Mouse (Mus musculus): Measurements from ENCODE around the gene Tmc2. TPM values are rescaled to one million over a fixed set of nuclear protein-coding genes. Genes with fewer than 3 reads are reported as not detected.
A peak's percentile ranks its signal among the peaks of the same experiment; 100 is the strongest.

Gene Tmc2
- not detected for total RNA-seq (2021)
- long read RNA-seq, experiment 1 = 0 reads
- long read RNA-seq, experiment 2 = 0 reads

GRCm38 (mm10) chr2:130194894-130195293 is at the start of gene Tmc2:
Gene Tmc2 (plus strand): TSS chr2:130195194.
- intact Hi-C loops (cut with DNase I) = no loop called here

GRCm38 (mm10) chr2:130146089-130146668 is 48.8 kb upstream of the Tmc2 start:
- no peak for DNase-seq (ENCODE audit: low spot score in 2 of 2)
- intact Hi-C loops (cut with DNase I) = no loop called here

More at GRCm38 (mm10) chr2:130194894-130195293, at the start of gene Tmc2:
- no peak for DNase-seq (ENCODE audit: low spot score in 2 of 2)

- no peak for DNase-seq (ENCODE audit: low spot score in 2 of 2)
- intact Hi-C loops (cut with DNase I) = no loop called here
These were observed 39.8 kb upstream of the Tmc2 start for GRCm38 (mm10) chr2:130155171-130155570.

DNA sequence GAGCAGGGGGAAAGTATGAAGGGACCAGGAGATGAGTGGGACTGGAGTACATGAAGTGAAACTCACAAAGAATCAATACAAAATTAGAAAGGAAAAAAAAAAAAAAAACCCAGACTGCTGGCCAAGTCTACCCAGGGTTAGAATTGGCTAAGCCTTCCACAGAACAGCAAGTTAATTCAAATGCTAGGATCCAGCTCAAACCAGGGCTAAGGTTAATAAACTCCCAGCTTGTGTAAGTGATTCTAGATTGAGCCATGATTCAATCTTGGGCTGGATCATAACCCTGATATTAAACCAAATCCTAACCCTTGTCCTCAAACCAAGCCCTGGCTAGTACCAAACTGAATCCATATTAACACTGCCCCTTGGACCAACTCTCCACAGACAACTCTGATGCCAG is 39.1 kb upstream of the Tmc2 start:
- no peak for DNase-seq (ENCODE audit: low spot score in 2 of 2)
- intact Hi-C loops (cut with DNase I) = no loop called here

GRCm38 (mm10) chr2:130157231-130158087 is 37.5 kb upstream of the Tmc2 start:
- DNase-seq (ENCODE audit: low spot score in 2 of 2) = no peak
- intact Hi-C loops (cut with DNase I) = no loop called here

- no peak for DNase-seq (ENCODE audit: low spot score in 2 of 2)
- intact Hi-C loops (cut with DNase I) = no loop called here
These were observed 36.9 kb upstream of the Tmc2 start for GRCm38 (mm10) chr2:130158088-130158437.

DNA sequence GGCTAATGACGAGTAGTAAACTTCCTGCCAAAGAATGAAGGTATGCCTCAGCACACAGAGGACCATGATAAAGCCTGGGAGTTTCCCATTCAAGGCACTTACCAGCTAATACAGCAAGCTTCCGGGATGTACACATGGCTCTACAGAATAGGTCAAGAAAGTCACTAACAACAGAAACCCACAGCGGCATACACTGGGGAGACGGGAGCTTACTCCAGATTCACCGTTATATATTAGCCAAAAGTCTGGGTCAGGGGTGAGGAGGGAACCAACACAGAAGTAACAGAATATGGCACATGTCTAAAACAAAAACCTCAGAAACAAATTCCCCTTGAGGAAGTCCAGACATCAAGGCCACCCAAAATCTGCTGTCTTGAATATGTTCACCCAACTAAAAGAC is 32.3 kb upstream of the Tmc2 start:
- DNase-seq (ENCODE audit: low spot score in 2 of 2) = no peak
- intact Hi-C loops (cut with DNase I) = loop anchor here (10.0 kb wide), 1 partner anchor 488 kb away; no protein-coding TSS in a partner anchor

DNA sequence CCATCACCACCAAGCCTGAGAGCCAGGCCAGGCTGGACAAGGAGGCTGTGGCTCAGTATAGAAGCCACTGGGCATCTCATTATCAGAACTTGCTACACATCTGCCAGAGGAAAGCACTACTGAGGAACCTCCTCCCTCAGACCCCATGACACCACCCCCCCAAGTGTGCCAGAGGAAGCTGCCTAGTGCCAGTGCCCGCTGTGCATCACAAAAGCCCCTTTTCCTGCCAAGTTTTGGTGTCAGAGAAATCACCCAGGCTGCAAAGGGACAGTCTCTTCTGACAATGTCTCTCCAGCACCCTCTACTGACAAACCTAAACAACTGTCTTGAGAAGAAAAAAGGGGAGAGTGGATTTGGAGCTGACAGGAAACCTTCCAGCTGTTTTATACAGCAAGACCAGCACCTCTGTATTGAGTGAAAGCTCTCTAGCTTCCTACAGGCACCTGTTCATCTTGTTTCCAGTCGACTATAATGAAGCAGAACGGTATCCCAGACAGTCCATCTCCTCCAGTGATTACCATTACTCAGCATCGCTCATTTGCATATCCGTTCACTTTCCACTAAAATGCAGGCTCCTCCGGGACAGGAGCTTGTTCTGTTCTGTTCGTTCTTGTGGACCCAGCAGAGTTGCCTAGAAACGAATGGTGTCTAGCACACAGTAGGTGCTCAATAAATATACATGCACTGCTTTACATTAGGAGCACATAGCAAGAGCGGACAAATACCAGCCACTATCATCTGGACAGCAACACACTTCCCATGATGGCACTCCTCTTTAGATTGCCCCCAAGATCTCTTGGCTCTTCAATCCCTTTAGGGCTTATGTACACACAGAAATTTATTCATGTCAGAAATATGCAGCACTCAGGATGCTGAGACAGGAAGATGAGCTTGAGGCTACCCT is 28.4 kb upstream of the Tmc2 start:
- DNase-seq (ENCODE audit: low spot score in 2 of 2) = peak; percentile 49 to 79
- intact Hi-C loops (cut with DNase I) = loop anchor here (2.0 to 10.0 kb wide), 3 partner anchors 98 to 492 kb away; no protein-coding TSS in a partner anchor

DNA sequence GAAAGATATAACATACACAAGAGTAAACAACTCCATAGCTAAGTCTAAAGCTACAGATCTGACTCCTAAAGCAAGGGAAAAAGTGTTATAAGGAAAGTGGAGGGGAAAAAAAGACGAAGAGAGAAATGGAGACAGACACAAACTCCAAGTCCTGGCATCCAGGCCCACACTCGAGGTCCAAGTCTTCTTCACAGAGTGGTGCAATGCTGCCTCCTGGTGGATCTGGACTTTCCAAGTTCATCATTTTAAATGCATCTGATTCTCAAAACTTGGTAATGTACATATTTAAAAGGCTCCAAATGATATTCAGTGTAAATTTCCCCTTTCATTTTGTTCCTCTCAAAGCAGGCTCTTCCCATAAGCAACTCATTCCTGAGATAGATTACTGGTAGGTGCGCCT is 27.1 kb upstream of the Tmc2 start:
- DNase-seq (ENCODE audit: low spot score in 2 of 2) = peak; percentile 79
- intact Hi-C loops (cut with DNase I) = loop anchor here (2.0 to 10.0 kb wide), 3 partner anchors 99 to 493 kb away; no protein-coding TSS in a partner anchor

- intact Hi-C loops (cut with DNase I) = no loop called here
- no peak for DNase-seq (ENCODE audit: low spot score in 2 of 2)
These were observed 23.3 kb upstream of the Tmc2 start for GRCm38 (mm10) chr2:130171674-130172073.

DNA sequence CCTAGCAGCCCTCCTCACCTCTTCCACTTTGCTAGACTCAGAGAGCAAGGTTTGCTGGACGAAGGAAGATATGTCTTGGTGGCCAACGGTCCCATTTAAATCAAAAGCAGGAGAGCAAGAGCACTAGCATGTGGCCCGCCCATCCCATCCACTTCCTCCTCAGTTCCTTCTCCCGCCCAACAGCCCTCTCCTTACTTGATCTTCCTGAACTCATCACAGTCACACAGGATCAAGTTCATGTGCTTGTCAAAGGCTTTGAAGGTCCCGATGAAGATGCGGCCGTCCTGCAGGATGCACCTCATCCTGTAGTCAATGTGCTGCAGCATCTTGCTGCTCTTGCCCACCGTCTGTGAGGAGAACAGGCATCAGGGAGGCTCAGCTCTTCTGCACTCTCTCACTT is 18.2 kb upstream of the Tmc2 start:
- intact Hi-C loops (cut with DNase I) = no loop called here
- no peak for DNase-seq (ENCODE audit: low spot score in 2 of 2)

DNA sequence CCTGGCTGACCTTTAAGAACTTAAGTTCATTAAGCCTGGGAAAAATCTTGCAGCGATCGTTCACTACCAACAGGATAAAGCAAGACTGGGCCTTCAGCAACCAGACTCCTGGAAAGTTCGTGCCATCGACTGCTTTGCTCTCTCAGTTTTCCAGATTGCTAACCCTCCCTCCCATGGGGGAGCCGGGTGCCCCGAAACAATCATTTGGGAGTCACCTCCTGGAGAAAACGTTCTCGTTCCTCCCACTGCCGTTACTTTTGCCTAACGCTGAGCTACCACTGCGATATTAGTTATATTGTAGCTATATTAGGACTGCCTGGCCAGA is 16.7 kb upstream of the Tmc2 start:
- no peak for DNase-seq (ENCODE audit: low spot score in 2 of 2)
- intact Hi-C loops (cut with DNase I) = loop anchor here (2.0 kb wide), 1 partner anchor 96 kb away; the partner anchor contains the start of gene Nop56

- peak; percentile 90 for DNase-seq (ENCODE audit: low spot score in 2 of 2)
- intact Hi-C loops (cut with DNase I) = loop anchor here (2.0 kb wide), 1 partner anchor 96 kb away; the partner anchor contains the start of gene Nop56
These were observed 16.1 kb upstream of the Tmc2 start, which contains the start of gene Snrpb for GRCm38 (mm10) chr2:130178706-130179506. Gene Snrpb (minus strand): TSS chr2:130179403.

DNA sequence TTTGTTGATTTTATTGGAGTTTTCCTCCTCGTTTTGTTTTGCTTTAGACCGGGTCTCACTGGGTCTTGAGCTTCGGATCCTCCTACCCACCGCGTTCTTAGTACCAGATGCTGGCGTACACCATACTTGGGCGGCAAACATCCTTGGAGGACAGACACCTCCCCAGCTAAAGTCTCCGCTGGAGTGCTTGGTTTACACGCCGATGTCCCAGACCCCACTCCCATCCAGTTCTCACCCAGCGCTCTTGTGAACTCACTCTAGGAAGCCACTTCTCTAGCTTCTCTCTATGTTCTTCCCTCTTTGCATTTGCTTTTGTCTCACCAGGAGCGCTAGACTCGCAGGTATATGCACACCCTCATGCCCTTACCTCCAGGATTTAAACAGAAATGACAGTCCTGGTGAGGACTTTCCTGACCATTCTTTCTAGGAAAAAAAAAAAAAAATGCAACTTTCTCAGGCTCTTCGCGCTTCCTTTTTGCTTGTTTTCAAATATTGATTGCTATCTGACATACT is 15.4 kb upstream of the Tmc2 start:
- no peak for DNase-seq (ENCODE audit: low spot score in 2 of 2)
- intact Hi-C loops (cut with DNase I) = loop anchor here (2.0 to 5.0 kb wide), 2 partner anchors 68 to 95 kb away; partner anchors contain the start of gene Nop56

GRCm38 (mm10) chr2:130188391-130188790 is 6.6 kb upstream of the Tmc2 start:
- no peak for DNase-seq (ENCODE audit: low spot score in 2 of 2)
- intact Hi-C loops (cut with DNase I) = no loop called here

DNA sequence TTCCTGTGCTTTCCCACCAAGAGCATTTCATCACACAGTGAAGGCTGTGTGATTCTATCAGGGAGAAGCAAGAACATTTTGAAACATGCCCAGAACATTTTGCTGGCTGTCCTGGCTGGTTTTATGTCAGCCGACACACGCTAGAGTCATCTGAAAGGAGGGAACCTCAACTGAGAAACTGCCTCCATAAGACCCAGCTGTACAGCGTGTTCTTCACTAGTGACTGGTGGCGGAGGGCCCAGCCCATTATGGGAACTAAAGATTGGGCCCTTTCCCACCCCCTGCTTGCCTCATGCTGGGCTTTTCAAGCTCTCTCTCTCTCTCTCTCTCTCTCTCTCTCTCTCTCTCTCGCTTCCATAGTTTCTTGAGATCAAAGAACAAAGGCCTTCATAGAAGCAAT is 6.0 kb downstream of the Tmc2 start:
- intact Hi-C loops (cut with DNase I) = no loop called here
- DNase-seq (ENCODE audit: low spot score in 2 of 2) = no peak

- intact Hi-C loops (cut with DNase I) = no loop called here
- DNase-seq (ENCODE audit: low spot score in 2 of 2) = no peak
These were observed 12.4 kb downstream of the Tmc2 start for GRCm38 (mm10) chr2:130207376-130207775.

GRCm38 (mm10) chr2:130207996-130208395 is 13.0 kb downstream of the Tmc2 start:
- intact Hi-C loops (cut with DNase I) = no loop called here
- DNase-seq (ENCODE audit: low spot score in 2 of 2) = no peak

- intact Hi-C loops (cut with DNase I) = no loop called here
- DNase-seq (ENCODE audit: low spot score in 2 of 2) = no peak
These were observed 14.6 kb downstream of the Tmc2 start for GRCm38 (mm10) chr2:130209636-130210035.
